Mouse (Mus musculus) right cerebral cortex, postnatal 10 days (tissue): ENCODE measurements at regions not wholly inside any gene's neighbourhood (a gene's known extent, or its start where the extent isn't known, plus 50 kb on each side); places are given as distances from the start of the nearest gene placed in this dataset.

ENCODE experiments used
- DNase-seq, 2 experiments: peaks; one replicate each; pipeline ENCODE4 v3.0.0; 2021; ENCODE audit warnings: low spot score in 2 of 2

DNA sequence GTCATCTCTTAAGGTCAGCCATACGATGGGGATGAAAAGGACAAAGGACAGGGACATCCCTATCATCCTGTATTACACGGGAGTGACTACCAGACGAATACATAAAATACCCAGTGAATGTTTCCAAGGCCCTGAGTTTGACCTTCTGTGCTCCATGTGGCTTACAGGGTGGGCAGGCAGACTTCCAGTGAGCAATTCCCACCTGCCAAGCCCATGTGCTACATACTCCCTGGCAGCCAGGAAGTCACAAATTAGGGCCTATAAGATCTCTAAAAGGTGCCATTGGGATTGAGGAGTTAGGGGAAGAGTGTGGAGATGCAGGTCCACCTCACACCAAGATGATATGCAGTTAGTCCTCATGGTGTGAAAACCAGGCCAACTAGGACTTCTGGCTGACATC, 233.1 kb upstream of the Kazn start:
- no peak for DNase-seq

DNA sequence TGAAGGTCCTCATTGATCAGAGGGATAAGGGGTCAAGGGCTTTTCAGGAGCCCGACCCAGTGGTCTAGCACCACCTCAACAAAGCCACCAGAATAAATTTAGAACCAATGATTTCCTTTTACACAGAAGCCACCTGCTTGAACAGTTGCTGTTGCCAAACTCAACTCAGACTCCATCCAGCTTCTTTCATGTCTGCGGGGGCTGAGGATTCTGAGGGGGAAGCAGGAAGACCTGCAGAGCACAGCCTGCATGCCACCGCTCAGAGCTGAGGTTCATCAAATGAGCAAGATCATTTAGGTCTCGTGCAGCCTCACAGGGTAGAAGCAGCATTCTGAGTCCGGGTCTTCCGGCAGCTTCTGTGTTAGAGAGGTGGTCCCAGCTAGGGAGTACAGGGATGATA, 231.6 kb upstream of the Kazn start:
- DNase-seq = no peak

DNA sequence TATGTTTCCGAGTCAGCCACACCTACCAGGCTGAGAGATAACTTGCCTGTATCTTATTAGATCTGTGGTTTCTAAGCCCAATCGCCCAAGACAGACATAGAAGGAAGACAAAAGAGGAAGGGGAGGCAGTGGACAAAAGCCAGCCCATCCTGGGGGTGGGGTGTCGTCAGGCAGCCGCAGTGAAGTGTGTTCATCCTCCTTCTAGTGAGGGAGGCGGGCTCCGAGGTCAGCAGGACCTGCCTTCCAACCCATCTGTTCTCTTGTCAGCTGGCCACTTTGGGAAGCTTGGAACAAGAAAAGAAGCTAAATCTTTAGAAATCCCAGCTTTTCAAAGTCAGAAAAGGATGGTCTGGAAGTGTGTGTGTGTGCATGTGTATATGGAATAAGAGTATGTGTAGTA, 228.7 kb upstream of the Kazn start:
- no peak for DNase-seq

DNA sequence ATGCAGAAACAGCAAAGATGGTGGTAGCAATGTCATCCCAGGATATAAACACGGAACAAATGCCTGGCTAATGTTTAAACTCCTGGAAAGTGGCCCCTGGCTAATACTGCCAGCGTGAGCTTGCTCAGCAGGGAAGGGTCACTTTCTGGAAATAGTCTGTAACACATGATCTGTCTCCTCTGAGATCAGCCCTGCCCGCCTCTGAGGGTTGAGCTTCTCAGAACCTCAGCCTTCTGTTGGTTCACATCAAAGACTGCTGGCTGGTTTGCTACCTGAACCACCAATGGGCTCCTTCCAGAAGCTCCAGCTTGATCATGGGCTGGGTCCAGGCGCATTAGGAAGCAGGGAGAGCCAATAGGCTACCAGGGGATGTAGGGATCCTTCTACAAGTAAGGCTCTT, 226.0 kb upstream of the Kazn start:
- no peak for DNase-seq

DNA sequence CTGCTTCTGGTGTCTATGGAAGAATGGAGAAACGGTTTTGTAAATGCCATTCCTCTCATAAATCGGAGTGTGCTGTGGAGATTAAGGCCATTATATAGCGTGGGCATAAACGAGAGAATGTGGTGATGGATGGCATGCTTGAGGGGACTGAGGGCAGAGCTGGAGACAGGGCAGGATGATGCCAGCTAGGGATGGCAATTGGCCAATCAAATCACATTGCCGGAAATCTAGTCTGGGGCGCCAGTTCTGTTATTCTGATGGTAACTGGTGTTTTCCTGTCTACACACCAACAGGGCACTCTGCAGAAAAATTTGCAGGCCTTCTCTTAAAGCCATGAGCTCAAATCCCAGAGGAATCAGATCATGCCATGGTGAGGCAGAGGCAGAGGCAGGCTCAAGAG, 224.9 kb upstream of the Kazn start:
- no peak for DNase-seq

DNA sequence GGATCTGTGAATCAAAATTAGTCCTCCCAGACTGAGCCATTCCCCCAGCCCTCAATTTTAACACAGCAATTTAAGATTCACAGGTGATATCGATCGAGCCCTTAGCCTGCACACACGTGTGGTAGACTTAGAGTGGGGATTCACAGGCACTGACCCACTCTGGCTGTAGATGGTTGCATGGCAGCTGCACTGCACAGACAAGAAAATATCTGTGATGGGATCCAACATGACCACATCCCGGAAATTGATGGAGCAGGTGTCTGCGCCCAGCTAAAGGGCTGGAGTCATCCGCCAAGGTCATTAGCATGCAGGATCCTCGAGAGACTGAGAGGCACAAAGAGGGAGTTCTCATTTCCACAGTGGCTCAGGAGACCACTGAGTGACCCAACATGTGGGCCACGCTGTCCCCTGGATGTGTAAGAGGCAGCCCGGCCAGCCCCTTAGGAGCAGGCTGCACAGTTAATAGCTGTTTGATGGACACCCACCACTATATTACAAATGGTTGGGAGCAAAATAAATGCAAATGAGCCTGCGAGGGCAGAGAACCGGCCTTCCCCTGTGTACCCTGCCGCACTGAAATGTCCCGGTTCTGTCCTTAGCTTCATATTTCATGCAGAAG, 221.4 kb upstream of the Kazn start:
- DNase-seq = no peak

DNA sequence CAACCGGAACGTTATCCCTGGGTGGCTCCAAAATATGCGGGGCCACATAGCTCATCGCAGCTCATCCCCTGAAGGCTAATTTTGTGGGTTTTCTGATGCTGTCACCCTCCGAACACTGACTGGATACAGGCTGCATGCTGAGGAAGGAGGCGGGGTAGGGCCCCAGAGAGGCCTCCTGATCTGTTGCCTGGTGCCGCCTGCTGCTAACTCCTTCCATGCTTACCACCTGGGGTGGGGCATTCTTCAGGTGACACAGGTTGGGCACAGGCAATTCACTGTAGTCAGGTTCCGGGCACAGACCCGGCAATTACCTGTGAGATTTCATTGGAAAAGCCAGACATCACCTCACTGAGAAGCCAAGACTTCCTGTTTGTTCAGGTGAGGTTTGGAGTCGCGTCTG, 213.4 kb upstream of the Kazn start:
- DNase-seq = no peak

DNA sequence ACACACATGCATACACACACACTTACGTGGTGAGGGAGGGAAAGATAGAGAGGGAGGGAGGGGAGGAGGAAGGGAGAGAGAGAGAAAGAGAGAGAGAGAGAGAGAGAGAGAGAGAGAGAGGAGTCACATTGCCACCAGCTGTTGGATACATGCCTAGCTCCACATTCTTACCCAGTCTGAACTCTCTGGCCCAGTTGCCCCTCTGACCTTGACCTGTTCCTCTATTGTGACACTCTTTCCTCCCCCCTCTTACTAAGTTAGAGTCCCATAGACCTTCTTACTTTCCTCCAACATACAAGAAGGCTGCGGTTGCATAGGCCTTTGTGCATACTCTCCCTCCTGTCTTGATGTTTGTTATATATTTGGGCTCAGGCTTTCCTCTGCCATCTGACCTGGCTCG, 211.7 kb upstream of the Kazn start:
- DNase-seq = no peak

DNA sequence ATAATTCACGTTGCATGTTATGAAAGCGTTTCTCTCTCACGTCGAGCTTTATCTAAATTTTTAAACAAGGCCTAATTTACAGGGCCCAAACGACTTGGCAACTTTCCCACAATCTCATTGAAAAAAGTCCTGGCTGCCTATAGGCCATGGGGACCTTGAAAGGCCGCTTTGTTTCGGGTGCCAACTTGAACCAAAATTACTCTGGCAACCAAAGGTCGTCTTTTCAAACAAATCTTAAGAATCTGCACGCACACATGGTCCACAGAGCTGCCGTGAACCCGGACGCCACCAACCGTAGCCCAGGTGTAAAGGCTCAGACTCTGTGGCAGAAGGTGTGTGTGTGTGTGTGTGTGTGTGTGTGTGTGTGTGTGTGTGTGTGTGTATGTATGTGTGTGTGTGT, 210.5 kb upstream of the Kazn start:
- DNase-seq = peak; percentile 50 to 67

DNA sequence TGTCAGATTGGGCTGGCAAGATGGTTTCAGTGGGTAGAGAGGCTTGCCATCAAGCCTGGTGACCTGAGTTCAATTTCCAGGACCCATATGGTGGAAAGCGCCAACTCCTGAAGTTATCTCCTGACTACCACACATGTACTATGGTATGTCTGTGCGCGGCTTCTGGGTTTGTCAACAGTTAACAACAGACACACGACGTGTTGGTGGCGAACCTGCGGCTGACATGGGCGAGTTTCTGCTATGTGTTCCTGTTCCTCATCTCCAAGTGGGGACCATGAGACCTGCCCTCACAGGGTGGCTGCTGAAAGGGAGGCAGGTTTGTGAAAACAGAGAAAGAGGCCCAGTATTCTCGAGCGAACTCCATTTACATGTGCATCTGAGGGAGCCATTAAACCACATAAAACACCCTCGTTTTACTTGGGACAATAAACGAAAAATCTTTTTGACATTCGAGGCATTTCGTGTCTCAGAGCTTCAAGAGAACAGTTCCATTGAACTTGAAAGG, 210.0 kb upstream of the Kazn start:
- no peak for DNase-seq

DNA sequence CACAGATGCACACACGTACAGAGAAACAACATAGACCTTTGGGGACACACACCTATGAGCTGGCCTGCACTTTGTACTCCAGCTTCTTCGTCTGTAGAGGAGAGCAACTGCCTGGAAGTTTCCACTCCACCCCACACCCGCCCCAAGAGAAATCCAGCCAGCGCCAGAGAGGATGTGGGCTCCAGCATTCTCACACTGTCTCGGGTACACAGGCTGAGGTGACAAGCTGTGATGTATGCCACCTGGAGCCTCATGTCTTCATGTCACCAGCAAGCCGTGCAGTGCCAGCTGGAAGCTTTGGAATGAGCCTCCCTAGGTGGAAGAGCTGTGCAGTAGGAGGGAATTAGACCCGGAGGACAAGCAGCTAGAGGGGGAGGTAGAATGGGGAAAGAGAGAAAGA, 208.3 kb upstream of the Kazn start:
- DNase-seq = peak; percentile 51 to 70

DNA sequence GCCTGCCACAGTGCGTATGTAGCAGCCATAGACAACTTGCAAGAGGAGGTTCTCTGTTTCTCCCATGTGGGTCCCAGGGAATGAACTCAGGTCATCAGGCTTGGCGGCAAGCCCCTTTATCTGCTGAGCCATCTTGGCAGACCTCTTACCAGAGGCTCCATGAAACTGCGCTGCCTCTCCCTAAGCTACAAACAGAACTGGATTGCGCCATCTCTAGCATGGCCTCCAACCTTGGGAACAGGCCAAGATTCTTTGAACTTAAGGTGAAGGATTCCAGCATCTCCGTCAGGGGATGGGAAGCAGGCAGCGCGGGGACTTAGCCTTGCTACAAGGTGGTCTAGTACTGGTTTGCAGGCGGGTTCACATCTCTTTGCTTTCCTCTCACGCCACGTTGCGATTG, 201.8 kb upstream of the Kazn start:
- no peak for DNase-seq

DNA sequence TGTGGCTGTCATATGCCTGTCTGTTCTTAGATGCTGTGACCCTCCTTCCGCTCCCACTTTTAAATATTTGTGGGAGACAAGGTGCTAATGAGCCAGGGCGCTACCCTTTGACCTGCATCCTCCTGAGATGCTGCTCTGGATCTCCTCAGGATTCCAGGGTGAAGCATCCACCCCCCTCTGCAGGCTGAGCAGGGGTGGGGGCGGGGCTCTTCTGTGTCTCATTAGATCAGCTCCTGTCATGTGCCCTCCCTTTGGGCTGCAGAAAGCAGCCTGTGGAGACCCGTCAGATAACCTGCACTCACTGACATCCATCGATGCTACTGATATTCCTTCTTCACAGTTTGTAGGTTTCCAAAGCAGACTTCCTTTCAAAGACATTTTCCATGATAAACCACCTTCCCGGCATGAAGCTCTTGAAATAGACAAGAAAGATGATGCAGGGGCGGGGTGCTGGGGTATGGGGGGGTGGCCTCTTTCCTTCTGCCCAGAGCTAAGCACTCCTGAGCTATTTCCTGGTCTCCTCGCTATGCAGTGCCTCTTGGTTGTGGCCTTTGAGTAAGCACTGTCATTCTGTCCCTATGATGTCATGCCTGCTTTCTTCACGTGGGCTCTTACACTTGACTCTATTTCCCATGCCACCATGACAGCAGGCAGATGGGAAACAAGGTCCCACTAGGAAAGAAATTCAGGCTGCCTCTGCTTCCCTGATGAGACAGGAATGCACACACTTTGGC, 200.4 kb upstream of the Kazn start:
- no peak for DNase-seq

DNA sequence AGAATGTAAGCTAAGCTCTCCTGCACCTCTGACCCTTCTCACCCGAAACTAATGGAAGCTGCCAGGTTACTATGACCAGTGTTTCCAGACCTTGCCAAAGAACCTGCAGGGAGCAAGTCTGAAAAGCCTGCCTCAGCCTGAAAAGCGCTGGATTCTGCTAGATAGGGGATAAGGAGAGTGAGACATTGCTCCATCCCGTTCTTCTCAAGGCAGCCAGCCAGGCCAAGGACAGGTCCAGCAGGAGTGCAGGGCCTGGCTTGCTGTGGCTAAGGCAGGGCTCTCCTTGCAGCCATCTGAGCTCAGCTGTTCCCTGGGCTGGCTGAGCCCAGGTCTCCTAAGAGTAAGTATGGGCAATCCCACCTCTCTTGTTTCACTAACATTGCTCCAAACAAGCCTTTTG, 185.4 kb upstream of the Kazn start:
- no peak for DNase-seq

DNA sequence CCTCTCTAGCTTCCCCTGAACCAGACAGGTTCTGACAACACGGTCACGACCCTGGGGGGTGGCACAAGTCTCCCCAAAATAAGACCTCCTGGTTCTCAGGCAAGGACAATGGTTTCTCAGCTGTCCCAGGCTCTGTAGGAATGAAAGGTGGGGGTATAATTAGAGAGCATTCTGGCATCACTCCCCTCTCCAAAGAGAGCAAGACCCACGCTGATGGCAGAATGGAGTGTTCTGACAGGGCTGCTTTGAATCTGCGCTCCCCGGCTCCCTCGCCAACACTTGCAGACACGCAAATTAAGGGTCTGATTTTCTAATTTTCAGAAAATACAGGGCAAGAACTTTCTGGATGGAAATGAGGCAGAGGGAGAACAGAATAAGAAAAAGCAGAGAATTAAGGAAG, 181.2 kb upstream of the Kazn start:
- DNase-seq = no peak

DNA sequence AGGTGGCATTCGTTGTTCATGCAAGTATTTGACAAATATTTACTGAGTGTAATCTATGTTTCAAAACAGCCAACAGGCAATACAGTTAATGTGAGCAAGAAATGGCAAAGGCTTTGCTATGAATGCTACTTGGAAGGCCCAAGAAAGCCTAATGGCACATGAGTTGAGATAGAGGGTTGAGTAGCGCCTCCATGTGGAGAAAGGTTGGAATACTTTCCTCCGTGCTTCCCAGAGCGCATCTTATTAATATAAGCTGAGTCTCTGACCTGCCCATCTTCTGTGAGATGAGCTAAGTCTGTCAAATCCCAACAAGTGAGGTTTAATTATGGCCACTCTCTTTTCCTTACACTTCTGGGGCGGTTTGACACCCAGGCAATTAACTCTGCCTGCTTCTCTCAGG, 175.7 kb upstream of the Kazn start:
- no peak for DNase-seq

DNA sequence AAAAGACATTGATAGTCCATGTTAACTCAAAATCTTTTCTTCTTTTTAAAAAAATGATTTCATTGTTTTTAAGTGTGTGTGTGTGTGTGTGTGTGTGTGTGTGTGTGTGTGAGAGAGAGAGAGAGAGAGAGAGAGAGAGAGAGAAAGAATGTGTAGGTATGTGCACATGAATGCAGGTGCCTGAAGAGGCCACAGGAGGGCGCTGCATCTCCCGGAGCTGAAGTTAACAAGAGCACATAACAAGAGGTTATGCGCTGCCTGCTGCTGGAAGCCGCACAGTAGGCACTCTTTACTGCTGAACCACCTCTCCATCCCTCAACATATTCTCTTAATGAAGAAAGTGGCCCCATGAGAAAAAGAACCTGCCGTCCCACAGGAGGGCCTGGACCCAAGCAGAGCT, 172.6 kb upstream of the Kazn start:
- DNase-seq = no peak

DNA sequence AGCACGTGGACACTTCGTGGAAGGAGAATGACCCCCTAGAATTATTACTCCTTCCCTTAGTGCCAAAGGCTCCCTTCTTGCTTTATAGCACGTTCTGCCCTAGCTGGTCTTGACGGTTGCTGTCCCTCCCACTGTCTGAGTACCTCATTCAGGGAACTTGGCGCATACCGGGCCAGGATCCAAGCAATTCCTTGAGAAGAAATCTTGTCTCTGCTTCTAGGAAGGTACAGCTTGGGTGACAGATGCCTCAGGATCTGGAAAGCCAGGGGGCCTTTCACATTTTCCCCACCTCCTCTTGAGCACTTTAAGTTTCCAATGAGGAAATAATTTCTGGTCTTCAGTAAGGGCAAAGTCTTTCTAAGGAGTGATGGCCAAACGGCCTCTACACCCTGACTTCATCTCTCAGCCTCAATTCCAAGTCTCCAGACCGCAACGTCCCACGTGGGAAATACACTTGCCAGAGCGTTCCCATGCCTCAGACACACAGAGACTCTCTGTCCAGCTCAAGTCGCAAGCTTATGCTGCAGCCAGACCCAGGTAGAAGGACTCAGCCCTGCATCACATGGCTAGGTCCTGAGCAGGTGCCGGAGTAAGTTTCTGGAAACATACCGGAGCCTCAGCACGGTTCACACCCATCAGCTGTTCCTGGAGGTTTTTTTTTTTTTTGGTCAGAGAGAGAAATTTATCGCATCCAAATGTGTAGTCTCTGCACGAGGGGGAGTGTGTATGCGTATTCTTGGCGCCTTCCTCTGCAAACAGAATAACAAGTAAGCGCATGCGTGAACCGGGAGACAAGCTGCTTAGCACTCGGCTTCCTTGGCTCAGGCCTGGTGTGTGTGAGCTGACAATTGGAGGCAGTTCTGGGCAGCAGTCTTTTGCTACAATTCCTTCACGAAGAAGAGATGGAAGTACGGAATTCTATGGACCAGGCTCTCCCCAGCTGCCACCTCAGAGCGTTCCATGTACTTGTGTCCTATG, 171.7 kb upstream of the Kazn start:
- DNase-seq = peak; percentile 88 to 93

DNA sequence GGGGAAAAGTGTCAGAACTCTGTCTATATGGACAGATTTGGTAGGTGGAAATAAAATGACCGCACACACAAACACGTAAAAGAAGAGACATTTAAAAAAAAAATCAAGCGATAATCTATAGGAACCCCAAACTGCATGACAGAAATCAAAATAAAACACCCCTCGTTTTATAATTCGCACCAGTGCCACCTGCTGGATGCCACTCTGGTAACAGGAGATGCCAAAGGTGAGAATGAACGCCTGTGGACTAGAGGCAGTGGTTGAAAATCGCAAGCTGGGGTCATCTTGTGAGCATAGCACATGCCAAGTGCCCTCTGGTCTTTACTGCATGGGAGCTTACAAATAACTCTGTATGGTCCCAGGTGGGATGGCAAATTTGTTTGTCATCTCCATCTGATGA, 158.7 kb upstream of the Kazn start:
- DNase-seq = no peak

DNA sequence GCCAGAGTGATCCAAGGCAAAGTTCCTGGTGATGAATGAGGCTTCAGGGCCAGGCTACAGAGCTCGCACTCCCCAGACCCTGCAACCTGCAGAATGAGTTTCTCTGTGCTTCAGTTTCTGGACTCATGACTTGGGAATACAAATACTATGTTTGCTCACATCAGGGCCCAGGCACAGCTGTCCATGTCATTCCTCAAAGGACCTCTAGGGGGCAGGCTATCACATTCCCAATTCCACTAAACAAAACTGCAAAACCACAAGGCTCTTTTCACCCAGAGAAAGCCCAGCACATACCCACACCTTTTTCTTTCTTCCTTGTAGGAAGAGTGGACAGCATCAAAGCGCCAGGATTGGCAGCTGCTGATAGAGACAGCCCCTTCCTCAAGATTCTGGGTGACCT, 153.7 kb upstream of the Kazn start:
- peak; percentile 54 to 68 for DNase-seq

DNA sequence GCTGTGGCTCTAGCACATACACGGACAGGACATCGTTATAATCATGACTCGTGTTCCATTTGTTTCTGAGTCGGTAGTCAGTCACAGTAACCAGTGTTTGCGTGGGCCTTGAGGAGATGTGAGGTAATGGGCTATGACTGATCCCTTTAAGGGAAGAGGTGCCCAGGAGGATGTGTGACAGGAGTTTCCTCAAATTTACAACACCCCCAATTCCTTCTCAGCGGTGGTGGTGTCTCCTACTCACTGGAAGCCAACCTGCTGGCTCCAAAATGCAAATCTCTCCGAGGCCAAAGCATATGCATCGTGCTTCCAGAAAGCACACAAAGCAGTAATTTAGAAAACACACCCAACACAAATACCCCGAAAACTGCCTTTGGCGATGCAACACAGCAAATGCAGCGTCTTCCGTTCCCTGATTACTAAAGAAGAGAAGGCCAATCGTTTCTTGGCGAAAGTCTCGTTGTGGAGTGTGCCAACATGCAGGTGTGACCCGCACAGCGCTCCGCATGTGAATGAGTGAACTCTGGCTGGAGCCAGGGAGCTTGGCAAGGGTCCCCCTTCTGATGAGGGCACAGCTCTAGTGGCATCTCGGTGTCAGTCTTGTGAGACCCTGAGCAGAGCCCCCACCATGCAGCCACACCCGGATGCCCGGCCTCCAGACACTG, 151.5 kb upstream of the Kazn start:
- peak; percentile 57 to 59 for DNase-seq

DNA sequence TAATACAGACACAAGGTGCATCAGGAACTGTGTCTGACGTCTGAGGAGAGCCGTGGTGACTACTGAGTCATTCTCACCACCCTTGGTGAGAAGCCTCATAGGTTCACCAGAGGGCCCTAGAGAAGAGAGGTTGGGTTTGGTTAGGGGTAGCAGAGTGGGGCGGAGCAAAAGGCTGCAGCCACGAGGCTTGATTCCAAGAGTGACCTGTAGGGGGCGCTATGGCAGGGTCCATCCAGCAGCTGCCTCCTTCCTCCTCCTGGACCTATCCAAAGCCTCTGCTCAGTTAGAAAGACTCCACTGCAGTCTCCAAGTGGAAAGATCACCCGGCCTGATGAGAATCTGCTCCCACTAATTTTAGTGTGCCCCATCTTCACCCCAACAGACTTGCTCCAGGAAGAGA, 149.3 kb upstream of the Kazn start:
- no peak for DNase-seq
